Mouse (Mus musculus) heart, postnatal 0 days (tissue): ENCODE measurements around the gene Fbxo21.

ENCODE experiments used
- CTCF ChIP-seq: IDR thresholded peaks from 2 replicates; pipeline ENCODE4 v1.5.1; 2016; ENCODE audit warnings: antibody characterized with exemption, control low read depth, low read depth
- EP300 ChIP-seq: IDR thresholded peaks from 2 replicates; pipeline ENCODE4 v1.6.1; 2016; ENCODE audit warnings: antibody characterized with exemption, low read depth

DNA sequence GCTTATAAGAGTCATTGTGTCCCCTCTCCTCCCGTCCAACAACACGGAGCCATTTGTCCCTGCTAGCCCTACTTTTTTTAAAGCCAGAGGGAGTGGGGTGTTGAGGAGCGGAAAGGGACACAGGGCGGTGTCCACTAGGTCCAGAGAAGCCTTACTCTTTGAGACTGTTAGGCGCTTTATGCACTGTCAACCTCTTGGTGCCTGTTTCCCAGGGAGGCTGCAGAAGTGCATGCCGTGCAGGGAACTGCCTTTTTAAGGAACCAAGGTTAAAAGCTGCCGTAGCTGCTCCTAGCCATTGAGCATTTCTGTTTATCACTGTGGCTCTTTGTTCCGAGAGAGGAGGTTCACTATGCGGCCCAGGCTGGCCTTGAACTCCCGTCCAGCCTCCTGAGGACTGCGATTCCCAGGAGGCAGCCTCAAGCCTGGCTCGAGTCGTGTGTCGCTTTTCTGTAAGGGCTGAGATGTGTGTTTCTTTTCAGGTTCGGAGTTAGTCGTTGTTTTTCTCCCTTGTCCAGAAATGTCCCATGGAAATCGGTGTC is 1.7 kb downstream of the Fbxo21 start:
- no peak for TF ChIP-seq CTCF
- TF ChIP-seq EP300: no peak
